Mouse (Mus musculus) urinary bladder, postnatal 4 days (tissue): ENCODE data around the gene Sntn.

Experiments used
- DNase-seq, 2 experiments: peaks; one replicate each; pipeline ENCODE4 v3.0.0; 2021 to 2022; ENCODE audit warnings: low spot score in 2 of 2

Sntn gene

GRCm38 (mm10) chr14:13670576-13670975 lies at the start of gene Sntn:
TSS of gene Sntn (plus strand) at chr14:13670876.
- DNase-seq, result no peak

- no peak for DNase-seq
Measured at GRCm38 (mm10) chr14:13649865-13650264, 20.8 kb upstream of the Sntn start.

DNA sequence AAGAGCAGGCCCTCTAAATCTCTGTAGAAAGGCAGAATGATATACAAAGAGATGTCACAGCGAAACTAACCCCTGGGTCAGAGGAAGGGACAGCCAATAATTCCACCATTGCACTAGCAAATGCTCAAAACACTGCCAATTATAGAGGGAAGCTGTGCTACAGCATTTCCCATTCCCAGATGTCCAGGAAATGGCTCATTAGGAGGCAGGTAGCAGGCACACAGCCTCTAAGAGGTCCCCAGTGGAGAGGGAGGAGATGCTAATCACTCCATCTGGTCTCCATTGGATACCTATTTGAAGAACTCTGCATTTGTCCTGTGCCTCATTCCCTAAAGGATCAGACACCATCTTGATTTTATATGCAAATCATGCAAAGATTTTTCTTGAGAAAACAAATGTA lies 19.6 kb upstream of the Sntn start:
- DNase-seq, result no peak

GRCm38 (mm10) chr14:13651541-13652298 lies 19.0 kb upstream of the Sntn start:
- no peak for DNase-seq

DNA sequence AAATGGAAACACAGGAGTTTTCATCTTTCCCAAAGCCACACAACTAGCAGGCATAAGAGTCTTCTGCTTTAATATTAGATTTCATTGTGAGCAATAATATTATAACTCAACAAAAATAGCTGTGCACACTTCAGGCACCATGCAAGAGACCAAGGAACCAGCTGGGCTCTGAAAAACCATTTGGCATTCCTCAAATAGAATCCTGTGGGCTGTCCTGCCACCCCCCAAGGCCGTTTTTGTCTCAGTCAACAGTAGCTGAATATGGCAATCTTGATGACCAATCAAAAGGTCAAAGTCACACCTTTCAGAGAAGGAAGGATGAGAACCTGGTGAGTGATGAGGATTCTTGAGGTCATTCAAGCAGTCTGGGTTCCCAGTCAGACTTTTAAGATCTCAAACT lies 16.0 kb downstream of the Sntn start:
- no peak for DNase-seq

GRCm38 (mm10) chr14:13690426-13690825 lies 19.8 kb downstream of the Sntn start:
- DNase-seq, result no peak

DNA sequence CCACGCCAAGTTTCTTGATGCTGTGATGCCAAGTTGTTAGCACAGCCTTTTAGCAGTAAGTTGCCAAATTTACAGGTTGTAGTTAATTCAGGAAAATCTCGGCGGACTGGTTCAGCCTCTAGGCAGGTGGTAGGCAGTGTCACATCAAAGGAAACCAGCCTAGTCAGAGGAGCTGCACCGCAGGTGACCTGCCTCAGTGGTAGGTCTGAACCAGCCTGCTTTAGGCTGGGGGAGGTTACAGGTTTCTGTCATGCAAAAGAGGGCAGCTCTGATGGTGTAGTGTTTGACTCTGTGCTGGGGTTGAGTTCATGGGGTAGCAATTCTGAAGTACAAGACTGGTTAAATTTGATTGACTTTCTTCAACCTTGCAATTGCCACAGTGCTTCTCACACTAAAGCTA lies 61.6 kb downstream of the Sntn start:
- no peak for DNase-seq
